Mouse (Mus musculus) forebrain, embryonic 16.5 days (tissue): ENCODE measurements around the gene Spef1. TPM values are rescaled to one million over a fixed set of nuclear protein-coding genes. Genes with fewer than 3 reads are reported as not detected.
A peak's percentile ranks its signal among the peaks of the same experiment; 100 is the strongest.

Experiments
- ATAC-seq: fragments of 200-750 bp; cut with Nextera tagmentation; 2 replicates; pipeline ENCODE4 v1.8.0; 2017; ENCODE audit warnings: mild to moderate bottlenecking, moderate library complexity
- H3K27ac ChIP-seq: fragments of 300-500 bp; sonication (generic); 2 replicates; pipeline ENCODE4 v1.5.1; 2014; ENCODE audit warnings: low read length, control low read depth
- H3K27me3 ChIP-seq: fragments of 300-500 bp; sonication (generic); replicated peaks from 2 replicates; pipeline ENCODE4 v1.6.1; 2014; ENCODE audit warnings: low read length; ENCODE audit not compliant: control insufficient read depth, insufficient read depth
- H3K36me3 ChIP-seq: fragments of 300-500 bp; sonication (generic); 2 replicates; pipeline ENCODE4 v1.6.1; 2014; ENCODE audit not compliant: control insufficient read depth, insufficient read depth
- H3K4me1 ChIP-seq: fragments of 300-500 bp; sonication (generic); replicated peaks from 2 replicates; pipeline ENCODE4 v1.6.1; 2014; ENCODE audit warnings: low read length; ENCODE audit not compliant: control insufficient read depth, insufficient read depth
- H3K4me2 ChIP-seq: fragments of 300-500 bp; sonication (generic); 2 replicates; pipeline ENCODE4 v1.6.1; 2014; ENCODE audit warnings: mild to moderate bottlenecking, low read length, control low read depth
- H3K4me3 ChIP-seq: fragments of 300-500 bp; sonication (generic); replicated peaks from 2 replicates; pipeline ENCODE4 v1.5.1; 2014; ENCODE audit warnings: mild to moderate bottlenecking, low read length, control low read depth
- H3K9ac ChIP-seq: fragments of 300-500 bp; sonication (generic); replicated peaks from 2 replicates; pipeline ENCODE4 v1.6.1; 2014; ENCODE audit warnings: low read depth, low read length, control low read depth
- H3K9me3 ChIP-seq: fragments of 300-500 bp; sonication (generic); 2 replicates; pipeline ENCODE4 v1.6.1; 2016; ENCODE audit warnings: low read length; ENCODE audit not compliant: control insufficient read depth
- WGBS: fragments of 180-500 bp; shearing (Covaris S2); extraction: QIAGEN DNeasy Blood & Tissue Kit; methylation state at CpG from one replicate; pipeline ENCODE4 v1.1.7; 2014; 5-methylcytosine and 5-hydroxymethylcytosine counted together
- polyA plus RNA-seq: library from polyadenylated mRNA; unstranded; fragments of >200 nt; fragmentation: Nextera tagmentation; extraction: Ambion mirVana; gene quantifications from 2 replicates; pipeline ENCODE4 v1.2.1, GENCODE M21; 2015

The Spef1 gene
- polyA plus RNA-seq, 1 experiment from 2014 or later, result 12.6 TPM

GRCm38 (mm10) chr2:131209125-131209795 is 22.2 kb upstream of the Spef1 start:
- WGBS, result 79% methylated on average over 4 of the region's 4 CpGs
- H3K4me1 ChIP-seq, result peaks cover 13% of the 10 kb centered on the region
- no peak for ATAC-seq
- peak overlapping the region; percentile 78 for H3K4me3 ChIP-seq
- H3K27me3 ChIP-seq, result no peaks in the 10 kb centered on the region
- H3K9ac ChIP-seq, result peak overlapping the region; percentile 91
- H3K4me2 ChIP-seq, result peak overlapping the region; percentile 79
- peak overlapping the region; percentile 95 for H3K27ac ChIP-seq
- no peaks in the 10 kb centered on the region for H3K9me3 ChIP-seq
- 0 out of 2 replicates have a peak, but pooled peaks cover 2% of the 10 kb centered on the region for H3K36me3 ChIP-seq

GRCm38 (mm10) chr2:131208356-131208755 is 21.3 kb upstream of the Spef1 start:
- Histone ChIP-seq H3K4me1 (peaks cover 13% of the 10 kb centered on the region), H3K36me3 (0 out of 2 replicates have a peak, but pooled peaks cover 1% of the 10 kb centered on the region), H3K9ac (no peak overlapping the region), H3K4me2 (no peak overlapping the region), H3K27ac (no peak overlapping the region), H3K9me3 (no peaks in the 10 kb centered on the region), H3K4me3 (no peak overlapping the region), H3K27me3 (no peaks in the 10 kb centered on the region)
- no peak for ATAC-seq
- 88% methylated on average over 2 of the region's 2 CpGs for WGBS

DNA sequence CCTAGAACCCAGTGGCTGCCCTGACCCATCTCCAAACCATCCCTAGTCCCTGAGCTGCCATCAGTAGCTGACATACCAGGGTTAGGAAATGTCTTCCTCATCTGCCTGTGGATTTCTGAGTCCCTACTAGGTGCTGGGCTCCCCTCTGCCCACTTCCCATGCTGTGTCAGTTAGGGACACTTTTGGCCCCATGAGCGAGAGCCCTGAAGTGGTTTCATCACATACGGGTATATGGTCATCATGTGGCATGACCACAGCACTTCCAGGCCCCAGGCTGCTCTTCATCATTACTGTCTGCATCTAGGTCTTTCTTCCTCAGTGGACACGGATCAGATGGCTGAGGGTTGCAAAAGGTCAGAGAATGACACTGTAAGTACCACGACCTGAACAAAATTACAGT is 19.7 kb upstream of the Spef1 start, which contains the start of gene Ap5s1:
Gene Ap5s1 (plus strand): TSS at position 301 of the 400 bp plus-strand sequence.
- H3K9ac ChIP-seq, result no peak within 1 kb of the TSS
- no peak for ATAC-seq
- WGBS, result 81% methylated on average over 4 of the region's 4 CpGs
- no peaks in the 10 kb centered on the region for H3K36me3 ChIP-seq
- peaks cover 13% of the 10 kb centered on the region for H3K4me1 ChIP-seq
- H3K4me2 ChIP-seq, result no peak within 1 kb of the TSS
- no peak within 1 kb of the TSS for H3K4me3 ChIP-seq
- H3K27ac ChIP-seq, result no peak within 1 kb of the TSS
- no peaks in the 10 kb centered on the region for H3K27me3 ChIP-seq
- H3K9me3 ChIP-seq, result no peaks in the 10 kb centered on the region

DNA sequence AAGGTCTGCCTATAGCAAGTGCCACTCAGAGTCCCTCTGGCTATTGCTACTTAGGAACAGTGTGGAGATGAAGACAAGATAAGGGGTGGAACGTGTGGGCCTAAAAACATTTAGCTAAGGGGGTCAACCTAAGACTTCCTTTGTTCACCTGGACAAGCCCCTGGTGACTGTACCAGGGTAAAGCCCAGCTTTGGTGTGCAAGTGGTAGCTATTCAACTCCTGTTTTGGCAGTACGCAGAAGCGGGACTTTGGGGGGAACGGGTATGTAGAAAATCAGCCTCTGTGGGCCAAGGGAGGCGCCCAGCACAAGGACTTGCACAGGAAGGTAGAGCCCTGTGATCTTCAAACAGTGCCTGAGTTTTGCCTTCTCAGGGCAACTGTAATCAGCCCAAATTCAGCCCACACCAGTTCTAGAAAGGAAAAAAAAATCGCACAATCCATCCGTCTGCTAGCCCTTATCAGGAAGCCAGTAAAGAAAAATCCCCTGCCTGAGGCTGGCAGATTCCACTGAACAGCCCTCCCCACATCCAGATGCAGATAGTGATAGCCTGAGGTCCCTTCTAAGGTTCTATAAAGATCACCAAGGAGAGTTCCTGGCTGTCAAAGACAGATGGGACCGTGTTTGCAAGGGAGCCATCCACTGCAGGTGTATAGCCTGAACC is 18.6 kb upstream of the Spef1 start:
- Histone ChIP-seq H3K4me3 (no peak overlapping the region), H3K9ac (no peak overlapping the region), H3K4me1 (peaks cover 6% of the 10 kb centered on the region), H3K36me3 (no peaks in the 10 kb centered on the region), H3K27me3 (no peaks in the 10 kb centered on the region), H3K9me3 (no peaks in the 10 kb centered on the region), H3K4me2 (no peak overlapping the region), H3K27ac (no peak overlapping the region)
- 88% methylated on average over 8 of the region's 8 CpGs for WGBS
- ATAC-seq, result no peak

DNA sequence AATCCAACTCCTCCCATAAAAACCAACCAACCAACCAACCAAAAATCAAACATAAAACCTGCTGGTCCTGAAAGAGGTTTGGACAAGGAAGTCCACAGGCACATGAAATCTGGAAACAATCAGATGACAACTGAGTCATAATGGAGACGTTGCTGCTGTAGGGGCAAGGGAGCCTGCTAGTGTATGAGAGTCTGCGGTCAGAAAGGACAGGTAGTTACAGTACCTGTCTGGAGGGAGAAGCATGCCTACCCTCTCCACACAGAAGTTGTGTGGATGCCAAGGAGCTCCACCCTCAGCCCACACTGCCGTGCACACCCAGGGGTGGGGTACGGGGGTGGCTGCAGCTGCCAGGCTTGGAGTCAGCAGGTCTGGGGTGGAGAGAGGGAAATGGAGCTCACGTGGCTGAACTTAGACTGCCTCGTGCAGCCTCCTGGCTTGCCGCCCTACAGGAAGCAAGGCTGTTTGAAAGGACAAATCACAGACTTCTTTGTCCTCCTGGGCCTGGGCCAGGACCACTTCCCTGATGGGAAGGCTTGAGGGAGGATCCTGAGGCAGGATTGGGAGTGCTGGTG is 17.4 kb upstream of the Spef1 start:
- no peak for ATAC-seq
- Histone ChIP-seq H3K27ac (no peak overlapping the region), H3K4me2 (no peak overlapping the region), H3K9ac (no peak overlapping the region), H3K36me3 (no peaks in the 10 kb centered on the region), H3K4me3 (no peak overlapping the region), H3K4me1 (peaks cover 2% of the 10 kb centered on the region), H3K9me3 (no peaks in the 10 kb centered on the region), H3K27me3 (no peaks in the 10 kb centered on the region)
- WGBS, result 42% methylated on average over 7 of the region's 7 CpGs

DNA sequence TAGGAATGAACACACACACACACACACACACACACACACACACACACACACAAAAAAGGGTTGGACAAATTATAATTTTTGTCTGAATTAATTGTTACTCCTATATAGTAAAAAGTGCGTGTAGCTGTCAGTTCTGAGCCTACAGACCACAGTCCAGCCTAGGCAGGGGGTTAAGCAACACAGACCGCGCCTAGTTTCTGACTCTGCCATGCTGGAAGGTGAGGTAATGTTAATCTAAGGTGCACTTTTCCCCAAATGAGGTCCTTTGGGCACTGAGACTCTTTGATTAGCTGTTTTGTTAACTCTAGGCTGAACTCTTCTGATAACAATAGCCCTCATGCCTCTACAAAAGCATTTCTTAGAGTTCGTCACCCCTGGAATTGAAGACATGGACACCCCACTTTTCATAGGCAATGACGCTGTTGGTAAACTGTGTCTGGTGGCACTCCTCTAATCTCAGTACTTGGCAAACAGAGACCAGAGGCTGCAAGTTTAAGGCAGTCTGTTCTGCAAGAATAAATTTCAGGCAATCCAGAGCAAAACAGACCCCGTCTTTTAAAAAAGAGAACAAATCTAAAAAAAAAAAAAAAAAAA is 16.8 kb upstream of the Spef1 start:
- H3K4me1 ChIP-seq, result no peaks in the 10 kb centered on the region
- no peak overlapping the region for H3K27ac ChIP-seq
- H3K36me3 ChIP-seq, result no peaks in the 10 kb centered on the region
- H3K4me3 ChIP-seq, result no peak overlapping the region
- WGBS, result 84% methylated on average over 6 of the region's 6 CpGs
- H3K4me2 ChIP-seq, result no peak overlapping the region
- H3K9me3 ChIP-seq, result no peaks in the 10 kb centered on the region
- no peak overlapping the region for H3K9ac ChIP-seq
- no peak for ATAC-seq
- H3K27me3 ChIP-seq, result no peaks in the 10 kb centered on the region

DNA sequence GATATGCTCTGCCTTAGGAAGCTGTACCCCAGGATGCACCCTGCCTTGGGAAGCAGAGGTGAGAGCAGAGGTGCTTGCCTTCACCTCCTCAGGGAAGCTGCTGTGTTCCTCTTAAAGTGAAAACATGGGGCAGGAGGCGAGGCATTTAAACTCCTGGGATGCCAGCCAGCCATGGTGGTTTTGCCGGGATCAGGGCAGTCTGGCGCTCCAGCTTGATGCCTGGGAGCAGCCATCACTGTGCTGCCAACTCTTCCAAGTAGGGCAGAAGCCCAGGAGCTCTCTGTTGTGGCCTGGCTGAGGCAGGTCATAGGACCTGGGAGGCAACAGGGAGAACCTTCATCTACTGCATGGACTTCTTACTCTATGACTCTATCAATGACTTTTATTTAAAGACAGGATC is 14.2 kb upstream of the Spef1 start:
- H3K4me2 ChIP-seq, result no peak overlapping the region
- 81% methylated on average over 3 of the region's 3 CpGs for WGBS
- no peak overlapping the region for H3K27ac ChIP-seq
- no peak for ATAC-seq
- no peaks in the 10 kb centered on the region for H3K36me3 ChIP-seq
- no peak overlapping the region for H3K4me3 ChIP-seq
- no peaks in the 10 kb centered on the region for H3K27me3 ChIP-seq
- H3K4me1 ChIP-seq, result no peaks in the 10 kb centered on the region
- no peak overlapping the region for H3K9ac ChIP-seq
- H3K9me3 ChIP-seq, result no peaks in the 10 kb centered on the region

DNA sequence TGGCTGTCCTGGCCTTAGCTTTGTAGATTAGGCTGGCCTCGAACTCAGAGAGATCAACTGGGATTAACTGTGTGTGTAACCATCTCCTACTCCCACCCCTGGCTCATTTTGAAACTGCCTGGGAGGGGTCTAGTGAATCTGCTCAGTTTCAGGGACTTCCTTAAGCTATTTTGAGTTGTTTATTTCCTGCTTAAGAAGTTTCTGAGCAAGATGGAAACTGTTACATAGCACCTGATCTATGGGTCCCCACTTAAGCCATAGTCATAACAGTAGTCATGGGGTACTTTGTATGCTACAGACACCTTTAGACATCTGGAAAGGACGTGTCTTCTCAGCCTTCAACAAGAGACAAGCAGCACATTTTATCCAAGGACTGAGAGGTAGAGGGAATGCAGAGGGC is 13.6 kb upstream of the Spef1 start:
- Histone ChIP-seq H3K9ac (no peak overlapping the region), H3K4me2 (no peak overlapping the region), H3K27ac (no peak overlapping the region), H3K4me1 (no peaks in the 10 kb centered on the region), H3K4me3 (no peak overlapping the region), H3K9me3 (no peaks in the 10 kb centered on the region), H3K27me3 (no peaks in the 10 kb centered on the region), H3K36me3 (no peaks in the 10 kb centered on the region)
- no peak for ATAC-seq
- 85% methylated on average over 2 of the region's 2 CpGs for WGBS

DNA sequence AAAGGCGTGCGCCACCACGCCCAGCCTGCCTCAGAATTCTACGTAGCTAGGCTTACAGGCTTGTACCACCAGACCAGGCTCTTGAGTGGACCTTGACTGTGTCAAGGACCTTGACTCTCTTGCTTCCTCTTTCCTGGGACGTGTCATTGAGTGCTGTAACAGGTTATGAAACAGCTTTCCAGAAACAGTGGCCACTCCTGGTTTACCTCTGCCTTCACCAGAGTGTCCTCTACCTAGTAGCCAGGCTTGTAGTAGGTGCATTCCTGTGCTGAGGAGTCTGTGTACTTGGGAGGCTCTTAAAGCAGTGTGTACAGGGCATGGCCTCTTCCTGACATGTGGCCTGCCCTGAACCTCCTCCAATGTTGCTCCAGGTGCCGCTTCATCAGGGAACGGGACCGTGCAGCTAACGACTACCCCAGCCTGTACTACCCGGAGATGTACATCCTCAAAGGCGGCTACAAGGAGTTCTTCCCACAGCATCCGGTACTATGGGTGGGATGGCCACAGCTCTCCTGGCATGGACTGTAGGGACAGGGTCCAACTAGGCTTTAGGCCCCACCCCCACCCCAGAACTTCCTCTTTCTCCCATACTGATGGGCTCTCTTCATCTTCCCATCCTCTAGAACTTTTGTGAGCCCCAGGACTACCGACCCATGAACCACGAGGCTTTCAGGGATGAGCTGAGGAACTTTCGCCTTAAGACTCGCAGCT is 9.7 kb upstream of the Spef1 start:
- no peaks in the 10 kb centered on the region for H3K9me3 ChIP-seq
- no peak overlapping the region for H3K4me2 ChIP-seq
- H3K4me1 ChIP-seq, result no peaks in the 10 kb centered on the region
- peaks cover 7% of the 10 kb centered on the region; the same call in 1 of the 2 replicates for H3K36me3 ChIP-seq
- 93% methylated on average over 16 of the region's 16 CpGs for WGBS
- ATAC-seq, result no peak
- H3K27me3 ChIP-seq, result no peaks in the 10 kb centered on the region
- H3K9ac ChIP-seq, result no peak overlapping the region
- H3K27ac ChIP-seq, result no peak overlapping the region
- H3K4me3 ChIP-seq, result no peak overlapping the region
